Mouse (Mus musculus) kidney, adult 2 months (tissue): Measurements from ENCODE around the gene Fam217a. TPM values are rescaled to one million over a fixed set of nuclear protein-coding genes. Genes with fewer than 3 reads are reported as not detected.
"Not testable (repeated sequence)": the region's sequence is repeated elsewhere in the genome, so short reads cannot be mapped to it uniquely, and the experiment has no call there.

Experiments used
- DNase-seq: peaks from one replicate; pipeline ENCODE4 v3.0.0; 2021
- H3K27ac ChIP-seq: fragments of 200-500 bp; 2 replicates; pipeline ENCODE4 v1.5.1; 2012; ENCODE audit warnings: low read depth, low read length, control low read depth, inconsistent platforms; ENCODE audit not compliant: insufficient read depth
- H3K27me3 ChIP-seq: fragments of 200-500 bp; replicated peaks from 2 replicates; pipeline ENCODE4 v1.6.1; 2012; ENCODE audit warnings: mild to moderate bottlenecking, moderate library complexity, low read length, inconsistent platforms; ENCODE audit not compliant: control insufficient read depth, insufficient read depth
- H3K36me3 ChIP-seq: fragments of 200-500 bp; 2 replicates; pipeline ENCODE4 v1.6.1; 2012; ENCODE audit warnings: mild to moderate bottlenecking, moderate library complexity, low read length, inconsistent platforms; ENCODE audit not compliant: control insufficient read depth, insufficient read depth
- H3K4me1 ChIP-seq: fragments of 200-500 bp; 2 replicates; pipeline ENCODE4 v1.6.1; 2011; ENCODE audit warnings: low read length; ENCODE audit not compliant: control insufficient read depth, insufficient read depth
- H3K4me3 ChIP-seq: fragments of 200-500 bp; 2 replicates; pipeline ENCODE4 v1.5.1; 2011; ENCODE audit warnings: mild to moderate bottlenecking, low read depth, low read length, control low read depth; ENCODE audit not compliant: insufficient read depth
- CTCF ChIP-seq: fragments of 200-500 bp; conservative IDR thresholded peaks from 2 replicates; pipeline ENCODE4 v1.5.1; 2011; ENCODE audit warnings: low read depth, mild to moderate bottlenecking, control low read depth, low read length, moderate library complexity, mixed read lengths; ENCODE audit not compliant: insufficient read depth, insufficient read length
- POLR2A ChIP-seq: fragments of 200-500 bp; IDR thresholded peaks from one replicate; pipeline ENCODE4 v1.6.1; 2011; ENCODE audit warnings: low read depth, low read length, control low read depth
- WGBS: fragments of 180-500 bp; shearing (Covaris S2); methylation state at CpG from one replicate; pipeline ENCODE4 v1.1.7; 2018; 5-methylcytosine and 5-hydroxymethylcytosine counted together
- polyA plus RNA-seq: library from polyadenylated mRNA; depleted of rRNA; stranded (reverse); fragments of >200 nt; gene quantifications from 2 replicates; pipeline ENCODE4 v1.2.3, GENCODE M21; 2012

Fam217a gene
- polyA plus RNA-seq, 1 experiment, result 2.0 TPM

GRCm38 (mm10) chr13:34916520-34917167 lies 7.5 kb downstream of the Fam217a start:
- no peak overlapping the region for H3K27ac ChIP-seq
- peak; percentile 32 for DNase-seq

GRCm38 (mm10) chr13:34914614-34915013 lies 9.5 kb downstream of the Fam217a start:
- Histone ChIP-seq H3K36me3 (no peaks in the 10 kb centered on the region), H3K27me3 (no peaks in the 10 kb centered on the region), H3K4me3 (no peak overlapping the region), H3K4me1 (peaks cover 7% of the 10 kb centered on the region; the same call in 1 of the 2 replicates), H3K27ac (no peak overlapping the region)
- WGBS, result 77% methylated on average over 9 of the region's 9 CpGs
- no peak for TF ChIP-seq CTCF
- TF ChIP-seq POLR2A, result no peak
- DNase-seq, result no peak

More at GRCm38 (mm10) chr13:34916520-34917167, 7.5 kb downstream of the Fam217a start:
- Histone ChIP-seq H3K4me3 (peak overlapping the region; percentile 50), H3K4me1 (peaks cover 7% of the 10 kb centered on the region; the same call in 1 of the 2 replicates), H3K36me3 (no peaks in the 10 kb centered on the region), H3K27me3 (no peaks in the 10 kb centered on the region)
- TF ChIP-seq CTCF (no peak), POLR2A (no peak)
- WGBS, result 15% methylated on average over 37 of the region's 37 CpGs

GRCm38 (mm10) chr13:34892871-34893270 lies 31.2 kb downstream of the Fam217a start:
- WGBS, result 86% methylated on average over 1 of the region's 1 CpGs
- H3K36me3 ChIP-seq, result peaks cover 8% of the 10 kb centered on the region
- no peaks in the 10 kb centered on the region for H3K27me3 ChIP-seq
- no peak for DNase-seq
- no peaks in the 10 kb centered on the region for H3K4me1 ChIP-seq
- no peak for TF ChIP-seq CTCF
- no peak for TF ChIP-seq POLR2A
- no peak overlapping the region for H3K27ac ChIP-seq
- no peak overlapping the region for H3K4me3 ChIP-seq

- TF ChIP-seq CTCF (no peak), POLR2A (no peak)
- peaks cover 6% of the 10 kb centered on the region; the same call in 1 of the 2 replicates for H3K4me1 ChIP-seq
- peak overlapping the region; percentile 26; the same call in 1 of the 2 replicates for H3K4me3 ChIP-seq
- 3% methylated on average over 3 of the region's 3 CpGs for WGBS
- no peaks in the 10 kb centered on the region for H3K36me3 ChIP-seq
- no peaks in the 10 kb centered on the region for H3K27me3 ChIP-seq
- DNase-seq, result no peak
- no peak overlapping the region; the same call in 1 of the 2 replicates for H3K27ac ChIP-seq
Observed at GRCm38 (mm10) chr13:34876481-34876880, 47.6 kb downstream of the Fam217a start.

- H3K27ac ChIP-seq, result peak overlapping the region; percentile 87
- H3K27me3 ChIP-seq, result no peaks in the 10 kb centered on the region
- no peak for TF ChIP-seq POLR2A
- TF ChIP-seq CTCF, result peak; percentile 32; the same call in 1 of the 2 replicates
- under 1% methylated on average over 49 of the region's 50 CpGs for WGBS
- peak overlapping the region; percentile 61 for H3K4me3 ChIP-seq
- no peaks in the 10 kb centered on the region for H3K36me3 ChIP-seq
- peak; percentile 75 for DNase-seq
- peaks cover 6% of the 10 kb centered on the region; the same call in 1 of the 2 replicates for H3K4me1 ChIP-seq
Observed at GRCm38 (mm10) chr13:34875741-34876445, 48.2 kb downstream of the Fam217a start.

GRCm38 (mm10) chr13:34875166-34875710 lies 48.9 kb downstream of the Fam217a start, which contains the start of gene Prpf4b:
Gene Prpf4b, plus strand, starts transcription at chr13:34875302.
- TF ChIP-seq POLR2A (peak; percentile 69), CTCF (no peak)
- under 1% methylated on average over 40 of the region's 40 CpGs for WGBS

GRCm38 (mm10) chr13:34874736-34875135 lies 49.4 kb downstream of the Fam217a start:
- peak overlapping the region; percentile 80 for H3K27ac ChIP-seq
- H3K27me3 ChIP-seq, H3K4me1 ChIP-seq, H3K36me3 ChIP-seq, DNase-seq: not testable (repeated sequence)
- WGBS, result 12% methylated on average over 13 of the region's 13 CpGs
- H3K4me3 ChIP-seq, result peak overlapping the region; percentile 61

More at GRCm38 (mm10) chr13:34875166-34875710, 48.9 kb downstream of the Fam217a start, which contains the start of gene Prpf4b:
- Histone ChIP-seq H3K4me3 (peak within 1 kb of the TSS; percentile 88), H3K27ac (peak within 1 kb of the TSS; percentile 87), H3K36me3 (no peaks in the 10 kb centered on the region), H3K27me3 (no peaks in the 10 kb centered on the region), H3K4me1 (peaks cover 6% of the 10 kb centered on the region; the same call in 1 of the 2 replicates)
- DNase-seq, result peak; percentile 96
